Mouse (Mus musculus): ENCODE measurements around the gene Ppp1r13b.

DNA sequence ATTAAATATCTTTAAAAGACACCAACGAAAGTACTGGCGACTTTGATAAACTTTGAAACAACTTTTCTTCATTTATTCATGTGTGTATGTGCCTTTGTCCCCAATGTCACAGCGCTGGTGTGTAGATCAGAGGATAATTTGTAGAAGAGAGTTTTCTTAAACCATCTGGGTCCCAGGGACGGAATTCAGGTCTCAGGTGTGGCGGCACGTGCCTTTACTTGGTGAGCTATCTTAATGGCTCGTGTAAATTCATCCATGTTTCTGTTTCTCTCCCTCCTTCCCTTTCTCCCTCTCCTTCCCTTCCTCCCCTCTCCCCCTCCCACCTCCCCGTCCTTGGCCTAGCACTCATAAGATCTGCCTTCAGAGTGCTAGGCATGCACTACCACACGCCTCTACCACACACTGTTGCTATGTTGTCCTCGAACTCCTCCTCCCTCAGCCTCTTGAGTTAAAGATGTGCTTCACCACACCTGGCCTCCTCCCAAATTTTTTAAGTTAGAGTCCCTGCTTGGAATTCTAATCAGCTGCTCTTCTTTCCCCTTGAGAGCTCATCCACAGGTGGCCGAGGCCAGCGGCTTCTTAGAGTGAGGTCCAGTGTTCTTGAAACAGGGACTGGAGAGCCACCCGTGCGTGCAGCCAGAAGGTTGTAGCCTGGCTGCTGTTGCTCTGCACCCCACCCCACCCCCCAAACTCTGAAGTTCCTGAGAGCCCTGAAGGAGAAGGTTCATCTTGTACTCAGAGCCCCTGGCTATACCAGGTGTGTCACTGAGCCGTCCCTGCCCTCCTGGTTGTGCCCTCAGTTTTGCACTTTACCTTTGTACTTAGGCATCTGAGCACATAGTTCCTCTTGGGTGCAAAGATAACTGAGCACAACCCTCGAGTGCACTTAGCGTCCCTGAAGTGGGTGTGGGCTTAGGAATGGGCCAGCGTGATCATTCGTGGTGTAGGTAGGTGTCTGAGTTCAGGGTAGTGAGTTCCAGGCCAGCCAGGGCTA, 92.8 kb downstream of the Ppp1r13b start:
- TF ChIP-seq EP300 (optimal IDR thresholded peaks at IDR 0.05) (no peak), CTCF (IDR thresholded peaks at IDR 0.05; ENCODE audit: low read depth) (no peak)
